Mouse (Mus musculus): ENCODE data around the gene Usp29. TPM values are rescaled to one million over a fixed set of nuclear protein-coding genes. Genes with fewer than 3 reads are reported as not detected.
"Not testable (repeated sequence)": the region's sequence is repeated elsewhere in the genome, so short reads cannot be mapped to it uniquely, and the experiment has no call there.

Usp29 gene
- polyA plus RNA-seq, 1 experiment from 2014 or later = 10.3 TPM

DNA sequence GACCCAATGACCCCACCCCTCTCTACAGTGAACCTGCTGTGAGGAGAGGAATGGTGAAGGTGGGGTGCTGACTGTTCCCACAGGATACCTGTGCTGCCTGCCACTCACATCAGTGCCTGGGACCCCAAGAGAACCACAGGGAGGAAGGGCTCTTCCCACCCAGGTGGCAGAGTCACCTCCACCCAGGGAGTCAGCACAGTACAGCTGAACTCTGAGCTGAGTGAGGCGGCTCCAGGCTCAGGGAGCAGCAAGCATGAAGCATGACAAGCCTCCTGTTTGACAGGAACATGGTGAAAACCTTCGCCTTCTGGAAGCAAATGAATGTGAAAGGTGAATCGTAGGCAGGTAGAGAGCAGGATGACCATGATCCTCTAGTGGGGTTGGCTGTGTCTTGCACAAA, 148.5 kb downstream of the Usp29 start:
- not testable (repeated sequence) for H3K9ac ChIP-seq; H3K36me3 ChIP-seq; H3K4me3 ChIP-seq; H3K4me2 ChIP-seq; ATAC-seq (ENCODE audit: insufficient number of reproducible peaks, low FRiP score); H3K9me3 ChIP-seq (replicated peaks); H3K27me3 ChIP-seq (replicated peaks); H3K27ac ChIP-seq (ENCODE audit: poor library complexity, severe bottlenecking)
- H3K4me1 ChIP-seq (replicated peaks) = peaks cover 14% of the 10 kb centered on the region
- 87% methylated on average over 3 of the region's 3 CpGs for WGBS

DNA sequence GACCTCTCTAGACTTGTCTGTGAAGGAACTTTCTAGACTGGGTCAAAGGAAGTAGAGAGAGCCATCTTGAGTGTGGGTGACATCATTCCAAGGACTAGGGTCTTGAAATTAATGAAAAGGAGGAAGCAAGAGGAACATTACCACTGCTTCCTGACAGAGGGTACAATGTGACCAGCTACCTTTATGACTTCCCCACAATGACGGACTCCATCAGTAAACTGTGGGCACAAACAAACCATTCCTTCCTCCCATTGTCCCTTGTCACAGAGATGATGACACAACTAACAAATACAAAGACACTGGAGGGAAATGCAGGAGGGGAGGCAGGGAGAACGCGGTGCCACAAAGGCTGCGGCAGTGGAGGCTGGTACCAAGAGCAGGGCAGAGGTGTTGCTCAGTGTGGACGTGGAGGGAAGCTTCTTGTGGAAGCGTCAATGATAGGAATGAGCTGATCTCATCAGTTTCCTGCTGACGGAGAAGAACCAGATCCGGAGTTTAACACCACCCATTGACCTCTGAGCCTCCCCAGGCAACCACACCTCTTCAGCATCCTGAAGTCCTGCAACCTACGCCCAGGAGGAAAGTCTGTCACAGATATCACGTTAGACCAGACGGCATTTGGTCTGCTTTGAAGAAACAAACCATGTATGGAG, 149.3 kb downstream of the Usp29 start:
- peak; percentile 60; the same call in 1 of the 2 replicates for ATAC-seq (ENCODE audit: insufficient number of reproducible peaks, low FRiP score)
- Histone ChIP-seq H3K9me3 (replicated peaks) (no peaks in the 10 kb centered on the region), H3K4me3 (no peak overlapping the region), H3K9ac (no peak overlapping the region), H3K4me1 (replicated peaks) (peaks cover 16% of the 10 kb centered on the region), H3K36me3 (no peaks in the 10 kb centered on the region), H3K27me3 (replicated peaks) (no peaks in the 10 kb centered on the region), H3K4me2 (no peak overlapping the region), H3K27ac (ENCODE audit: poor library complexity, severe bottlenecking) (no peak overlapping the region)
- 19% methylated on average over 11 of the region's 11 CpGs for WGBS

DNA sequence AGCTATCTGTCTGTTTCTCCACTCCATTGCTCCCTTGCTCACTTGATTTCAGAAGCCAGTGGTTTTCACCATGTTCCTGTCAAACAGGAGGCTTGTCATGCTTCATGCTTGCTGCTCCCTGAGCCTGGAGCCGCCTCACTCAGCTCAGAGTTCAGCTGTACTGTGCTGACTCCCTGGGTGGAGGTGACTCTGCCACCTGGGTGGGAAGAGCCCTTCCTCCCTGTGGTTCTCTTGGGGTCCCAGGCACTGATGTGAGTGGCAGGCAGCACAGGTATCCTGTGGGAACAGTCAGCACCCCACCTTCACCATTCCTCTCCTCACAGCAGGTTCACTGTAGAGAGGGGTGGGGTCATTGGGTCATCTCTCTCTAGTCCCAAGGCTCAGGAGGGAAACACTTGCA, 150.5 kb downstream of the Usp29 start:
- not testable (repeated sequence) for H3K36me3 ChIP-seq; H3K9ac ChIP-seq; H3K4me3 ChIP-seq; H3K4me2 ChIP-seq; H3K9me3 ChIP-seq (replicated peaks); ATAC-seq (ENCODE audit: insufficient number of reproducible peaks, low FRiP score); H3K27me3 ChIP-seq (replicated peaks); H3K27ac ChIP-seq (ENCODE audit: poor library complexity, severe bottlenecking)
- H3K4me1 ChIP-seq (replicated peaks) = peaks cover 24% of the 10 kb centered on the region
- 78% methylated on average over 1 of the region's 1 CpGs for WGBS

DNA sequence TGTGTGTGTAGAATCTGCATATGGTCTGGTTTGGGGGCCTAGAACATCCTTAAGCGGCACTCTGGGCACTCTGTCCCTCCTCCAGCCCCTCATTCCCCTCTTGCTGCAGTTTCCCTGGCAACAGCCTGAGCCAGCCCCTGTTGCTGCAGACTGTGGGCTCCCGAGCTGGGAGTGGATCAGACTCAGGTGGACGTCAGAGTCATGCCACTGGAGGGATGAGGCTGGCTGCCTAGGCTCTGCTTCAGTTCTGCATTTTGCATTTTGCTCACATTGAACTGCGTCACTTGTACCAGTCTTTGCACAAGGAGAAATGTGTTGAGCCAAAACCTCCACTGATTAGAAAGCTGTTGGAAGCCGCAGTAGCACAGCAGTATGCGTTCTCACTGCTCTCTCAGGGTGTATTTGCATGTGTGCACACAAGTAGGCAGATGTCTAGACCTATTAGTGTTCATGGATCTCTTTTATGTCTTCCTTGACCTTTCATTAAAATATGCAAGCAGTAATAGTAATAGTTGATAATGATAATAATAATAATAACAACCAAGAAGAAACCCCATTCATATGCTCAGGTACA, 151.2 kb downstream of the Usp29 start:
- WGBS = 57% methylated on average over 6 of the region's 6 CpGs
- H3K36me3 ChIP-seq = no peaks in the 10 kb centered on the region
- H3K4me2 ChIP-seq = no peak overlapping the region
- H3K9me3 ChIP-seq (replicated peaks) = no peaks in the 10 kb centered on the region
- H3K4me1 ChIP-seq (replicated peaks) = peaks cover 24% of the 10 kb centered on the region
- H3K4me3 ChIP-seq = no peak overlapping the region
- H3K27ac ChIP-seq (ENCODE audit: poor library complexity, severe bottlenecking) = no peak overlapping the region
- no peaks in the 10 kb centered on the region for H3K27me3 ChIP-seq (replicated peaks)
- no peak for ATAC-seq (ENCODE audit: insufficient number of reproducible peaks, low FRiP score)
- no peak overlapping the region for H3K9ac ChIP-seq

DNA sequence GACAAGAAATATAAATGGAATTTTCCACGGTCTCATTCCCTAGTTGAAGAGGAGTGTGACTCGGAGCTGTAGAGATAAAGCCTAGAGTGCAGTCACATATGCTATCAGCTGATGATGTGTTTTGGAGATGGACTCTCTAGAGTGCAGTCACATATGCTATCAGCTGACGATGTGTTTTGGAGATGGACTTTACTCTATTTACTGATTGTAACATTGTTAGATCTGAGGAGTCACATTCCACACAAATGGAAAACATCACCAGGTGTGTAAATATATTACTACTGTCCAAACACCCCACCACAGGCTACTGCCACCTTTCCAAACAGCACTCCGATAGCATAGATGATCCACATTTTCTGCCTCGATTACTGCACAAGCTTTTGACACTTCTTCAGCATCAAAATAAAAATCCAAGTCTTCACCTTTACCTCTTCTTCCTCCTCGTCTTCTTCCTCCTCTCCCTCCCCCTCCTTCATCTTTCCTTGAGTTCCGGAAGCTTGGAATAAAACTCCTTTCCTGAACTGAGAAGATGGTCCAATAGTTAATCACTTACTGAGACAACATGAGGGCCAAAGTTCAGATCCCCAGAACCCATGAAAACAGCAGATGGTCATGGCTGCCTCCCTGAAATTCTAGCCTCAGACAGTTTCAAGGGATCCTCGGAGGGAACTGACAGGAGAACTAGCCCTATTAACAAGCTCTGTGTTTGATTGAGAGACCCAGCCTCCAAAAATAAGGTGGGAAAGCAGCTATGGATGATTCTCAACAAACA, 153.2 kb downstream of the Usp29 start:
- Histone ChIP-seq H3K36me3 (no peaks in the 10 kb centered on the region), H3K4me3 (no peak overlapping the region), H3K27me3 (replicated peaks) (no peaks in the 10 kb centered on the region), H3K9me3 (replicated peaks) (no peaks in the 10 kb centered on the region), H3K9ac (no peak overlapping the region), H3K27ac (ENCODE audit: poor library complexity, severe bottlenecking) (no peak overlapping the region), H3K4me1 (replicated peaks) (peaks cover 24% of the 10 kb centered on the region), H3K4me2 (no peak overlapping the region)
- 49% methylated on average over 8 of the region's 8 CpGs for WGBS
- ATAC-seq (ENCODE audit: insufficient number of reproducible peaks, low FRiP score) = no peak

DNA sequence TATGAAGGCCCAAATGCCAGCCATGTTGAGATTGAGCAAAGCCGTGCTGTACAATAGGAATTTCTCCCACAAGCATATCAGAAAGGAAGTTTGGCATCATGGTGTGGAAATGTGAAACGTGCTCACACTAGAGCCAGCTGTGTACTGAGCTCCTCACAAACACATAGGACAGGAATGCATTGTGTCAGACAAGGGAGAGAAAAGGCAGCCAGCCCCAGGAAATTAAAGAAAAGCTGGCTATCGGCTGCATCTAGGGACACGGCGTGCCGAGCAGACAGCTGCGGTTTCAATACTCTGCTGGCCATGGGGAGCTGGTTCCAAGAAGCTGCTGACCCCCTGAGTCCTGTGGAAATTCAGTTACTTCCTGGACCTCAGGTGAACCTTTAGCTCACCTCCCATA, 155.0 kb downstream of the Usp29 start:
- H3K27me3 ChIP-seq (replicated peaks) = no peaks in the 10 kb centered on the region
- H3K27ac ChIP-seq (ENCODE audit: poor library complexity, severe bottlenecking) = no peak overlapping the region
- H3K9me3 ChIP-seq (replicated peaks) = no peaks in the 10 kb centered on the region
- no peak overlapping the region for H3K4me2 ChIP-seq
- 47% methylated on average over 7 of the region's 7 CpGs for WGBS
- no peaks in the 10 kb centered on the region for H3K36me3 ChIP-seq
- H3K9ac ChIP-seq = no peak overlapping the region
- H3K4me1 ChIP-seq (replicated peaks) = peaks cover 15% of the 10 kb centered on the region
- H3K4me3 ChIP-seq = no peak overlapping the region
- ATAC-seq (ENCODE audit: insufficient number of reproducible peaks, low FRiP score) = 0 out of 2 replicates have a peak, but pooled peaks have one; percentile 29

DNA sequence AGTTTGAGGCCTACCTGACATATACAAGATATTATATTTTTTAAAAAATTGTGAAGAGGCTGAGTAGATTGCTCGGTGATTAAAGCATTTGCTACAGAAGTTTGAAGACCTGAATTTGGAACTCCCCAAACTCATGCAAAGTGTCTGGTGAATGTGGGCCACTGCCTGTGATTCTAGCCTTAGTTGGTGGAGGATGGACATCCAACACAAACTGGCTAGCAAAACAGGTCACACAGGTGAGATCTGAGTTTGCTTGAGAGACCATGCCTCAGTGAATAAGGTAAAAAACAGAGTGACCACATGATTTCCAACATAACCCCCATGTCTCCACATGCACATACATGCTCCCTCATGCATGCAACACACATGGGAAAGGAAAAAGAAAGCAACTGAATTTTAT, 156.5 kb downstream of the Usp29 start:
- no peak for ATAC-seq (ENCODE audit: insufficient number of reproducible peaks, low FRiP score)
- H3K4me3 ChIP-seq = no peak overlapping the region
- no peaks in the 10 kb centered on the region for H3K27me3 ChIP-seq (replicated peaks)
- no peaks in the 10 kb centered on the region for H3K36me3 ChIP-seq
- WGBS = 88% methylated on average over 1 of the region's 1 CpGs
- H3K4me2 ChIP-seq = no peak overlapping the region
- no peak overlapping the region for H3K9ac ChIP-seq
- H3K4me1 ChIP-seq (replicated peaks) = peaks cover 15% of the 10 kb centered on the region; the same call in 1 of the 2 replicates
- H3K27ac ChIP-seq (ENCODE audit: poor library complexity, severe bottlenecking) = no peak overlapping the region
- H3K9me3 ChIP-seq (replicated peaks) = no peaks in the 10 kb centered on the region

DNA sequence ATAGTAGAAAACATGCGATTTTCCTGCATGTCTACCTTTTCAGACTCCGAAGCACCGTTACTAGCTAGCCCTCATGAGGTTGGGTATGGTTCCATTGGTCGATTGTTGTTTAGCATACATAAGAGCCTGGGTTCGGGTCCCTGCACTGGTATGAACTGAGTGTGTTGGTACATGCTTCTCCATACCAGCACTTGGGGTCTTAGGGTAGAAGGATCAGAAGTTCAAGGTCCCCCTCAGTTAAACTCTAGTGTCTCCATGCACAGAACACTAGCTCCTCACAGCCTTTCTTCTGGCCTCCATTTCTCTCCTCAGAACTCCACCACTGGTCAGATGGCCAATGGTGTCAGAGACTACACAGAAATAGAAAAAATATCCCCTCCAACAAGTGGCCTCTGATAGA, 159.5 kb downstream of the Usp29 start:
- ATAC-seq (ENCODE audit: insufficient number of reproducible peaks, low FRiP score) = no peak
- no peak overlapping the region for H3K4me3 ChIP-seq
- H3K4me2 ChIP-seq = no peak overlapping the region
- H3K36me3 ChIP-seq = no peaks in the 10 kb centered on the region
- no peak overlapping the region for H3K27ac ChIP-seq (ENCODE audit: poor library complexity, severe bottlenecking)
- peaks cover 8% of the 10 kb centered on the region; the same call in 1 of the 2 replicates for H3K4me1 ChIP-seq (replicated peaks)
- H3K27me3 ChIP-seq (replicated peaks) = no peaks in the 10 kb centered on the region
- WGBS = 89% methylated on average over 5 of the region's 5 CpGs
- no peaks in the 10 kb centered on the region for H3K9me3 ChIP-seq (replicated peaks)
- H3K9ac ChIP-seq = no peak overlapping the region

DNA sequence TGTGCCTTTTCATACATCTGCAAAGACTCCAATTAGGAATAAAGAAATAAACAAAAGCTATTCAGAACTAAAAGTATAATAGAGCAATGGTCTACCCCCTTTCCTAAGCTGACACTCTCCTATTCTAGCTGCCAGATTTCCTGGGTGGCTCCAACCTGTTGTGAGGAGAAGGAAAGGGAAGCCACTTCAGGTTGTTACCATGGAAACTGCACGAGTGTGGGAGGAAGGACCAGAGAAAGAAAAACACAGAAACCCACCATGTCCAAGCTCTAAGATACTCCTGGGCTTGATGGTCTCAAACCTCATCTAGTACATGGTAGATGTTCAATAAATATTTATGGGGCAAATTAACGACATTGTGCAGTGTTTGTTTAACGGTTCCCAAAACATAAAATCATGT, 160.8 kb downstream of the Usp29 start:
- H3K27ac ChIP-seq (ENCODE audit: poor library complexity, severe bottlenecking) = no peak overlapping the region
- WGBS = 61% methylated on average over 3 of the region's 3 CpGs
- no peaks in the 10 kb centered on the region for H3K36me3 ChIP-seq
- no peaks in the 10 kb centered on the region for H3K4me1 ChIP-seq (replicated peaks)
- no peak overlapping the region for H3K9ac ChIP-seq
- no peaks in the 10 kb centered on the region for H3K27me3 ChIP-seq (replicated peaks)
- no peaks in the 10 kb centered on the region for H3K9me3 ChIP-seq (replicated peaks)
- no peak overlapping the region for H3K4me3 ChIP-seq
- no peak for ATAC-seq (ENCODE audit: insufficient number of reproducible peaks, low FRiP score)
- no peak overlapping the region for H3K4me2 ChIP-seq

DNA sequence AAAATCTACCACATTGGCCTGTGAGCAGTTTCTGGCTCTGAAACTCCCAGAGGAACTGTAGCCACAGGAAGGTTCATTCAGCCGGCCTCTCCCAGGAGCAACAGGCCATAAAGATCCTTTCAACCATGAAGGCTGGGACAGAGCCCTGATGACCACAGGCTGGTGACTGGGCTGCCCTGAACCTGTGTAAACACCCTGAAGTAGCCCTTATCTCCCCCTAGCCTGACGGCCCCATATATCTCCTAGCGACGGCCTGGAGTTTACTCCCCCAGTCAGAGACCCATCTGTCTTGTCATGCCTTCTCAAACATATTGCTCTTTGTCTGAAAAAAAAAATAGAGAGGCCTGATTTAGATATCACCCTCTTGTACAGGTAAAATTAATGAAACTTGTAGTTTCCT, 166.6 kb downstream of the Usp29 start:
- not testable (repeated sequence) for H3K36me3 ChIP-seq; H3K9ac ChIP-seq; H3K4me3 ChIP-seq; H3K27ac ChIP-seq (ENCODE audit: poor library complexity, severe bottlenecking); H3K4me2 ChIP-seq; H3K9me3 ChIP-seq (replicated peaks); H3K4me1 ChIP-seq (replicated peaks); H3K27me3 ChIP-seq (replicated peaks)
- peak; percentile 88 for ATAC-seq (ENCODE audit: insufficient number of reproducible peaks, low FRiP score)
- 9% methylated on average over 4 of the region's 4 CpGs for WGBS

DNA sequence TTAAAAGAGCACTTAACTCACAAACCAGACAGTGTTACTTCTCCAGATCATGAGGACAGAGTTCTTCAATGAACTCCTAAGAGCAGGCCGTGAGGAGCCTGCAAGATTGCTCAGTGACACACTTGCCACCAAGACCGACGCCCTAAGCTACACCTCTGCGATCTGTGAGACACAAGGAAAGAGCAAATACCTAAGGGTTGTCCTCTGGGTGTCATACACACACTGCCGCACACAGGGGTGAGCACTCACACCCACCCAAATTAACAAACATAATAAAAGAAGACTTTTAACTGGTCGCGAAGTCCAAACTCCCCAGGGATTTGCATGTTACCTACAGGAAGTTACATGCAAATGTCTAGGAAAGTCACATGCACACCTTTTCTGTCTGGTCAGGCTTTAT, 170.3 kb downstream of the Usp29 start:
- 91% methylated on average over 7 of the region's 7 CpGs for WGBS
- no peak for ATAC-seq (ENCODE audit: insufficient number of reproducible peaks, low FRiP score)
- Histone ChIP-seq H3K9me3 (replicated peaks) (no peaks in the 10 kb centered on the region), H3K9ac (no peak overlapping the region), H3K27me3 (replicated peaks) (no peaks in the 10 kb centered on the region), H3K4me1 (replicated peaks) (0 out of 2 replicates have a peak, but pooled peaks cover 4% of the 10 kb centered on the region), H3K4me3 (no peak overlapping the region), H3K27ac (ENCODE audit: poor library complexity, severe bottlenecking) (no peak overlapping the region), H3K4me2 (no peak overlapping the region), H3K36me3 (no peaks in the 10 kb centered on the region)

Data from heart, embryonic 12.5 days (tissue).